Mouse (Mus musculus): ENCODE data around the gene Asic2. TPM values are rescaled to one million over a fixed set of nuclear protein-coding genes. Genes with fewer than 3 reads are reported as not detected.

Gene Asic2
- polyA plus RNA-seq, 1 experiment from 2014 or later = 8.7 TPM

DNA sequence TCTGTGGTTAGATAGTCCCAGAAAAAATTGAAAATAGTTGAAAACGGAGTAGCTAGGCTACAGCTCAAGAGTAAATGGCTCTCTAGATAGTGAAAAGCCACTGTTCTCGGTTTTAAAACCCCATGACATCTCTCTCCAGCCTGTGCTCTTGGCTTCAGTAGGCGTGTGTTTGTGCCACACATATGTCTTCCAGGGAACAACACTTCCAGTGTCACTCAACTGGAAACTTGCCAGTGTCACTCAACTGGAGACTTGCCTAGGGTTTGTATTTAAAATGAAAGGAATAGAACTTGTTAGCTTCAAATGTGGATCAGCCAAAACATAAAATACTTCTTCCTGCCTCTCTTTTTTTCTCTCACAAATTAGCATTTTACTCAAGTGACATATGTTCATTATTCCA lies 397.9 kb downstream of the Asic2 start:
- Histone ChIP-seq H3K27ac (ENCODE audit: low read length) (no peak overlapping the region), H3K9ac (replicated peaks; ENCODE audit: low read depth, low read length) (no peak overlapping the region), H3K36me3 (ENCODE audit: control insufficient read depth, insufficient read depth) (no peaks in the 10 kb centered on the region), H3K4me3 (replicated peaks; ENCODE audit: low read length) (no peak overlapping the region), H3K4me2 (ENCODE audit: low read length) (no peak overlapping the region), H3K9me3 (ENCODE audit: control insufficient read depth, low read length) (no peaks in the 10 kb centered on the region), H3K4me1 (replicated peaks; ENCODE audit: control insufficient read depth, insufficient read depth, low read length) (peaks cover 5% of the 10 kb centered on the region; the same call in 1 of the 2 replicates), H3K27me3 (replicated peaks; ENCODE audit: control insufficient read depth, insufficient read depth, low read length) (no peaks in the 10 kb centered on the region)
- ATAC-seq = peak; percentile 86
- WGBS = 21% methylated on average over 3 of the region's 3 CpGs

DNA sequence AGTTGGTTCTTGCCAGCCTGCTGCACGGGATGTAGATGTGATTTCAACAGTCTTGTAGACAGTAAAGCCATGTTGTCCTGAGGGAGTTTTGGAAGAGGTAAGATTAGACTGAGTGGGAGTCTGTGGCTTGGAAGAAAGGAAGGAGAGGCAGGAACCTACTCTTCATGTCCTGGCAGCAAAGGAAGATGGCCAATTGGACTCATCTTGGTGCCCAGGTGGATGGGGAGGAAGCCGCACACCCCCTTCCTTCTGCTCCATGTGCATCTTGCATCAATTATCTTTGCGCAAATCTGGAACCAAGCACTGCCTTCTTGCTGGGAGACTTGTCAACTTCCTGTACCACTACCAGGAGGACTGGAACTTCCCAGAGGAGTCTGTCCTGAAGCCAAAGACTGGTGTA lies 403.4 kb downstream of the Asic2 start:
- Histone ChIP-seq H3K4me3 (replicated peaks; ENCODE audit: low read length) (no peak overlapping the region), H3K36me3 (ENCODE audit: control insufficient read depth, insufficient read depth) (no peaks in the 10 kb centered on the region), H3K9ac (replicated peaks; ENCODE audit: low read depth, low read length) (no peak overlapping the region), H3K27me3 (replicated peaks; ENCODE audit: control insufficient read depth, insufficient read depth, low read length) (no peaks in the 10 kb centered on the region), H3K27ac (ENCODE audit: low read length) (no peak overlapping the region), H3K4me1 (replicated peaks; ENCODE audit: control insufficient read depth, insufficient read depth, low read length) (peaks cover 3% of the 10 kb centered on the region; the same call in 1 of the 2 replicates), H3K9me3 (ENCODE audit: control insufficient read depth, low read length) (no peaks in the 10 kb centered on the region), H3K4me2 (ENCODE audit: low read length) (no peak overlapping the region)
- WGBS = 81% methylated on average over 3 of the region's 3 CpGs
- ATAC-seq = no peak

DNA sequence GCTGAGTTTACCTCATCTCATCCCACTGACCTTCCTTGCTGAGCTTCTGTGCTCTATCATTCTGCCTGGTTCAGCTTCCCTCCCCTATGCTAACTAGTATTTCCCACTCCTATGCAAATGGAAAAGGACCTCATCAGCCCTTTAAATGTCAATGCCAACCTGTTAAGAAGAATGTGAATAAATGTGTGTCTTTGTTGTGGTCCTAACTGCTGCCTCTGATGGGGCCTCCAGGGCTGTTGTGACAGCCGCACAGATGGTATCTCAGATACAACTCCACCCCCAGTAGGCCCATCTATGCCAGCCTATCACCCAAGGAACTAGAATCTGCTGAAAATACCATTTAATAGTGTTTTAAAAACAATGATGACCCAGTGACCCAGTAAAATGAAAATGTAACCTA lies 407.9 kb downstream of the Asic2 start:
- Histone ChIP-seq H3K4me3 (replicated peaks; ENCODE audit: low read length) (no peak overlapping the region), H3K27me3 (replicated peaks; ENCODE audit: control insufficient read depth, insufficient read depth, low read length) (no peaks in the 10 kb centered on the region), H3K9me3 (ENCODE audit: control insufficient read depth, low read length) (no peaks in the 10 kb centered on the region), H3K4me2 (ENCODE audit: low read length) (no peak overlapping the region), H3K4me1 (replicated peaks; ENCODE audit: control insufficient read depth, insufficient read depth, low read length) (peaks cover 3% of the 10 kb centered on the region; the same call in 1 of the 2 replicates), H3K27ac (ENCODE audit: low read length) (no peak overlapping the region), H3K9ac (replicated peaks; ENCODE audit: low read depth, low read length) (no peak overlapping the region), H3K36me3 (ENCODE audit: control insufficient read depth, insufficient read depth) (no peaks in the 10 kb centered on the region)
- 72% methylated on average over 1 of the region's 1 CpGs for WGBS
- ATAC-seq = peak; percentile 52

DNA sequence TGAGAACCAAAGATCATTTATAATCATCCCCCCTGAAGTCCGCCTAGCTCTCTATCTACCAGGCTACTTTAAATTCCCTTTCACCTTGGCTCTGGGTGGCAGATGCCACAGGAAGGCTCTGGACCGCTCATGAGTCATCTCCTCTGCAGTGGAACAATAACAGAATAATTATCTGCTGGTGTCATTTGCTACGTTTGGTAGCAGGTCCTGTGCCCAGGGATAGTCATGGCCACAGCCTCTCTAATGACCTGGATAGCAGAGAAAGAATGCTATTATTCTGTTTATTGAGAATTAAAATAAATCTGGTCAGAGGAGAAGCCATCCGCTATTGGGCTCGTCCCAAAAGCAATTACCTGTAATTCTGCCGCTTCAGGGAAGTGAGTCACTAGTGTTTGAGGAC lies 425.1 kb downstream of the Asic2 start:
- WGBS = 83% methylated on average over 6 of the region's 6 CpGs
- no peaks in the 10 kb centered on the region for H3K4me1 ChIP-seq (replicated peaks; ENCODE audit: control insufficient read depth, insufficient read depth, low read length)
- ATAC-seq = no peak

DNA sequence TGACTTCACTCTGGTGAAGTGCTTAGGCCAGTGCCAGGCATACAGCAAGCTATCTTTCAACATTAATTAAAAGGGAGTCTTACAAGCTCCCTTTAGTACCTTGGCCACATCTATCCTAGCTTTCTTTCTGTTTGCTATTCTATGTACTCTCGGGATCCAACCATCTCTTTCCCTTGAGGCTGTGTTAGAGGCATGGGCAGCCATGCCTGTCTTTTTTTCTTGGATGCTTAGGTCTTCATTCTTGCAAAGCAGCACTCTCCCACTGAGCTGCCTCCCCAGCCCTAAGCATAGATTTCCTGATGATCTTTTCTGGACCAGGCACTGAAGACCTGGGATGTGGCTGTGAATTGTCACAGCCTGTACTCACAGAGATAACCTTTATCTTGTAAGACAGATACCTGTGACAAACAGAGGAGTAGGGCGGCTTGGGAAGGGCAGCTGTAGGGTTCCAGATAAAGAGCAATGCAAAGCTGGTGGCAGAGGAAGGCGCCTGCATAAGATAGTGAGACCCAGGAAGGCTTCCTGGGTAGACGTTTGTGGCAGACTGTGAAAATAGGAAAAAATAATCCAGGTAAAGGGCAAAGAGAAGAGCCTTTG lies 433.0 kb downstream of the Asic2 start:
- peaks cover 14% of the 10 kb centered on the region for H3K4me1 ChIP-seq (replicated peaks; ENCODE audit: control insufficient read depth, insufficient read depth, low read length)
- ATAC-seq = no peak
- H3K9me3 ChIP-seq (ENCODE audit: control insufficient read depth, low read length) = no peaks in the 10 kb centered on the region
- no peak overlapping the region for H3K4me2 ChIP-seq (ENCODE audit: low read length)
- WGBS = 83% methylated on average over 4 of the region's 4 CpGs
- no peaks in the 10 kb centered on the region for H3K36me3 ChIP-seq (ENCODE audit: control insufficient read depth, insufficient read depth)
- no peaks in the 10 kb centered on the region; the same call in 1 of the 2 replicates for H3K27me3 ChIP-seq (replicated peaks; ENCODE audit: control insufficient read depth, insufficient read depth, low read length)
- H3K9ac ChIP-seq (replicated peaks; ENCODE audit: low read depth, low read length) = no peak overlapping the region
- no peak overlapping the region for H3K4me3 ChIP-seq (replicated peaks; ENCODE audit: low read length)
- no peak overlapping the region for H3K27ac ChIP-seq (ENCODE audit: low read length)

More for the DNA sequence above, 425.1 kb downstream of the Asic2 start:
- Histone ChIP-seq H3K4me3 (replicated peaks; ENCODE audit: low read length) (no peak overlapping the region), H3K4me2 (ENCODE audit: low read length) (no peak overlapping the region), H3K9me3 (ENCODE audit: control insufficient read depth, low read length) (no peaks in the 10 kb centered on the region), H3K36me3 (ENCODE audit: control insufficient read depth, insufficient read depth) (no peaks in the 10 kb centered on the region), H3K27ac (ENCODE audit: low read length) (no peak overlapping the region), H3K27me3 (replicated peaks; ENCODE audit: control insufficient read depth, insufficient read depth, low read length) (no peaks in the 10 kb centered on the region), H3K9ac (replicated peaks; ENCODE audit: low read depth, low read length) (no peak overlapping the region)

DNA sequence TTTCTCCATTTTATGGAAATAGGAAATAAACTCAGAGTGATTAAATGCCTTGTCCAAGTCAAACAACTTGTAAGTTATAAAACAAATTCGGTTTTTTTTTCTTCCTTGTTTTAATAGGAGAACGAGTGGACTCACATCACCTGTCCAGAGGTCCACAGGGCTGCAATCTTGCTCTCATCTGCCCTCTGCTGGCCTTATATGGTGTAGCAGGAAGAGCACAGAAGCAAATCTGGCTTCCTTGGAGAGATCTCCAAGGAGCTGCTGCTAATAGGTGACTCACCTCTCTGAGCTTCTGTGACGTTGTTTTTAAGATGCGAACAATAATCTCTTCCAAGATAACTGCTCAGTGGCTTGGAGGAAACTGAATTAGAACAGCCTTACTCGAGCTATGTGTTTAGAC lies 433.6 kb downstream of the Asic2 start:
- ATAC-seq = no peak
- Histone ChIP-seq H3K4me2 (ENCODE audit: low read length) (no peak overlapping the region), H3K27ac (ENCODE audit: low read length) (no peak overlapping the region), H3K4me3 (replicated peaks; ENCODE audit: low read length) (no peak overlapping the region), H3K9ac (replicated peaks; ENCODE audit: low read depth, low read length) (no peak overlapping the region), H3K27me3 (replicated peaks; ENCODE audit: control insufficient read depth, insufficient read depth, low read length) (no peaks in the 10 kb centered on the region; the same call in 1 of the 2 replicates), H3K9me3 (ENCODE audit: control insufficient read depth, low read length) (no peaks in the 10 kb centered on the region), H3K4me1 (replicated peaks; ENCODE audit: control insufficient read depth, insufficient read depth, low read length) (peaks cover 14% of the 10 kb centered on the region), H3K36me3 (ENCODE audit: control insufficient read depth, insufficient read depth) (no peaks in the 10 kb centered on the region)
- WGBS = 13% methylated on average over 5 of the region's 5 CpGs

DNA sequence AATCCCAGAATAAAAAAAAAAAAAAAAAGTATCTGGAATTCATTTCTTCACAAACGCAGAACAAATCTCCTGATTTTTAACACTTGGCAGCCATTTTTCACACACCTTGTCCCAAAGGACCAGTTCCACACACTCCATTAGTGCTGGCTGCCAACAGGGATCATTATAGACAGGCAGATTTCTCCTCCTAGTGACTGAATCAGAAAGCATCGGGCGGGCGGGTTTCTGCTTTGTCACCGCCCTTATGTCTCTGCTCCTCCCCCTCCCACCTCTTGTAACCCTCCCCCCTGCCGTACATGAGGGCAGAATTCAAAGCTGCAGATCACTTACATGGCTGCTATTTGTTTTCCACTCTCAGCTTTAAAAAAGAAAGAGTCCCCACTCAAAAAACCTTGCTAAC lies 436.4 kb downstream of the Asic2 start:
- Histone ChIP-seq H3K4me3 (replicated peaks; ENCODE audit: low read length) (no peak overlapping the region), H3K27me3 (replicated peaks; ENCODE audit: control insufficient read depth, insufficient read depth, low read length) (no peaks in the 10 kb centered on the region; the same call in 1 of the 2 replicates), H3K4me1 (replicated peaks; ENCODE audit: control insufficient read depth, insufficient read depth, low read length) (peaks cover 14% of the 10 kb centered on the region), H3K9ac (replicated peaks; ENCODE audit: low read depth, low read length) (no peak overlapping the region), H3K9me3 (ENCODE audit: control insufficient read depth, low read length) (no peaks in the 10 kb centered on the region), H3K27ac (ENCODE audit: low read length) (0 out of 2 replicates have a peak overlapping the region, but pooled peaks have one; percentile 12), H3K4me2 (ENCODE audit: low read length) (peak overlapping the region; percentile 10; the same call in 1 of the 2 replicates), H3K36me3 (ENCODE audit: control insufficient read depth, insufficient read depth) (no peaks in the 10 kb centered on the region)
- 2% methylated on average over 6 of the region's 6 CpGs for WGBS
- ATAC-seq = peak; percentile 83

DNA sequence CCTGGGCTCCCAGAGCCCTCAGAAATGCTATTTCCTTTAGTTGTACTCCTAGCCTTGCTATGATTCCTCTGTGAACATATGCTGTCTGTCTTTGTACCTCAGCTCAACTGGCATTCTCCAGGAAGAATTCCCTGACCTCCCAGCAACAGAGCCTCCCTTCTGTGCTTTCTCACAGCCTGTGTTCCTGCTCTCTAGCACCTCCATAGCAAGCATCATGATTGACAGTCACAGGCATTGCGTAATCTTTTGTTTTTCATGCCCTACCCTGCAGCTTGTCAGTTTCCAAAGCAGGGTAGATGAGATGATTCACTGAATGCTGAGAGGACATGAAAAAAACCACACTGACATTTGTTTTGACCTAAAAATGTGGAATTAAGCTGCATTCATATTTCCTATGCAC lies 445.3 kb downstream of the Asic2 start:
- no peak overlapping the region for H3K4me2 ChIP-seq (ENCODE audit: low read length)
- H3K27me3 ChIP-seq (replicated peaks; ENCODE audit: control insufficient read depth, insufficient read depth, low read length) = no peaks in the 10 kb centered on the region
- ATAC-seq = no peak
- H3K27ac ChIP-seq (ENCODE audit: low read length) = no peak overlapping the region
- 20% methylated on average over 1 of the region's 1 CpGs for WGBS
- H3K36me3 ChIP-seq (ENCODE audit: control insufficient read depth, insufficient read depth) = no peaks in the 10 kb centered on the region
- H3K4me3 ChIP-seq (replicated peaks; ENCODE audit: low read length) = no peak overlapping the region
- H3K9me3 ChIP-seq (ENCODE audit: control insufficient read depth, low read length) = no peaks in the 10 kb centered on the region
- H3K4me1 ChIP-seq (replicated peaks; ENCODE audit: control insufficient read depth, insufficient read depth, low read length) = peaks cover 22% of the 10 kb centered on the region
- no peak overlapping the region for H3K9ac ChIP-seq (replicated peaks; ENCODE audit: low read depth, low read length)

DNA sequence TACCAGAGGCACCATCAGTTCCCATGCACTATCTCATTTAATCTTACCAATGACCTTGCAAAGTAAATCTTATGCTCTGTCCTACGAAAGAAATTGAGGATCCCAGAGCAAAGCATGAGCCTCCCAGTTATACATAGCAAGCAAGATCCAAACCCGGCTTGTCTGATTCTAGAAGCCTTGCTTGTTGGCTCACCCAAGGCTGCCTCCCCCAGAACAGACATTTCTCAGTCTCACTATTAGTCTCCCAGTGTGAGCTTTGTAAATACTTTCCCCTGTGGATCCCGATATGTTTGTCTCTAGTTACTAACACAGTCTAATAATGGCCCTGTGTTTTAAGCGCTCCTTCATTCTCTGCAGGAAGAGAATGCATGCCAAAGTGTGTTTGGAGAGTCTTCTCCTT lies 446.4 kb downstream of the Asic2 start:
- Histone ChIP-seq H3K4me1 (replicated peaks; ENCODE audit: control insufficient read depth, insufficient read depth, low read length) (peaks cover 25% of the 10 kb centered on the region), H3K4me2 (ENCODE audit: low read length) (no peak overlapping the region), H3K27ac (ENCODE audit: low read length) (no peak overlapping the region), H3K9me3 (ENCODE audit: control insufficient read depth, low read length) (no peaks in the 10 kb centered on the region), H3K27me3 (replicated peaks; ENCODE audit: control insufficient read depth, insufficient read depth, low read length) (no peaks in the 10 kb centered on the region), H3K36me3 (ENCODE audit: control insufficient read depth, insufficient read depth) (no peaks in the 10 kb centered on the region), H3K4me3 (replicated peaks; ENCODE audit: low read length) (no peak overlapping the region), H3K9ac (replicated peaks; ENCODE audit: low read depth, low read length) (no peak overlapping the region)
- no peak for ATAC-seq
- WGBS = 73% methylated on average over 4 of the region's 4 CpGs
